Mouse (Mus musculus) midbrain, embryonic 11.5 days (tissue): ENCODE measurements around the gene Nobox. TPM values are rescaled to one million over a fixed set of nuclear protein-coding genes. Genes with fewer than 3 reads are reported as not detected.

Source experiments
- ATAC-seq: fragments of 200-750 bp; cut with Nextera tagmentation; 2 replicates; pipeline ENCODE4 v1.8.0; 2017; ENCODE audit warnings: moderate TSS enrichment, moderate library complexity; ENCODE audit not compliant: low FRiP score
- DNase-seq: peaks from one replicate; pipeline ENCODE4 v3.0.0; 2015; ENCODE audit warnings: low spot score; ENCODE audit errors: missing footprints
- H3K27ac ChIP-seq: fragments of 300-500 bp; sonication (generic); 2 replicates; pipeline ENCODE4 v1.5.1; 2014; ENCODE audit warnings: low read depth, low read length
- H3K27me3 ChIP-seq: fragments of 300-500 bp; sonication (generic); 2 replicates; pipeline ENCODE4 v1.6.1; 2014; ENCODE audit warnings: mild to moderate bottlenecking, low read length, moderate library complexity, mixed read lengths; ENCODE audit not compliant: control insufficient read depth, insufficient read depth
- H3K36me3 ChIP-seq: fragments of 300-500 bp; sonication (generic); 2 replicates; pipeline ENCODE4 v1.6.1; 2014; ENCODE audit warnings: mild to moderate bottlenecking, low read length, moderate library complexity, mixed read lengths; ENCODE audit not compliant: control insufficient read depth, insufficient read depth
- H3K4me1 ChIP-seq: fragments of 300-500 bp; sonication (generic); 2 replicates; pipeline ENCODE4 v1.6.1; 2014; ENCODE audit warnings: low read length; ENCODE audit not compliant: control insufficient read depth, insufficient read depth
- H3K4me2 ChIP-seq: fragments of 300-500 bp; sonication (generic); 2 replicates; pipeline ENCODE4 v1.6.1; 2014; ENCODE audit warnings: mild to moderate bottlenecking, moderate library complexity
- H3K4me3 ChIP-seq: fragments of 300-500 bp; sonication (generic); 2 replicates; pipeline ENCODE4 v1.5.1; 2014; ENCODE audit warnings: low read depth, low read length
- H3K9ac ChIP-seq: fragments of 300-500 bp; sonication (generic); 2 replicates; pipeline ENCODE4 v1.6.1; 2014; ENCODE audit warnings: low read length
- H3K9me3 ChIP-seq: fragments of 300-500 bp; sonication (generic); 2 replicates; pipeline ENCODE4 v1.6.1; 2016; ENCODE audit warnings: low read length; ENCODE audit not compliant: control insufficient read depth
- WGBS: fragments of 180-500 bp; shearing (Covaris S2); extraction: QIAGEN DNeasy Blood & Tissue Kit; methylation state at CpG from one replicate; pipeline ENCODE4 v1.1.7; 2014; 5-methylcytosine and 5-hydroxymethylcytosine counted together
- polyA plus RNA-seq: library from polyadenylated mRNA; unstranded; fragments of >200 nt; fragmentation: Nextera tagmentation; extraction: Ambion mirVana; gene quantifications from 2 replicates; pipeline ENCODE4 v1.2.1, GENCODE M21; 2014

Gene Nobox
- polyA plus RNA-seq, 1 experiment from 2014 or later = not detected

DNA sequence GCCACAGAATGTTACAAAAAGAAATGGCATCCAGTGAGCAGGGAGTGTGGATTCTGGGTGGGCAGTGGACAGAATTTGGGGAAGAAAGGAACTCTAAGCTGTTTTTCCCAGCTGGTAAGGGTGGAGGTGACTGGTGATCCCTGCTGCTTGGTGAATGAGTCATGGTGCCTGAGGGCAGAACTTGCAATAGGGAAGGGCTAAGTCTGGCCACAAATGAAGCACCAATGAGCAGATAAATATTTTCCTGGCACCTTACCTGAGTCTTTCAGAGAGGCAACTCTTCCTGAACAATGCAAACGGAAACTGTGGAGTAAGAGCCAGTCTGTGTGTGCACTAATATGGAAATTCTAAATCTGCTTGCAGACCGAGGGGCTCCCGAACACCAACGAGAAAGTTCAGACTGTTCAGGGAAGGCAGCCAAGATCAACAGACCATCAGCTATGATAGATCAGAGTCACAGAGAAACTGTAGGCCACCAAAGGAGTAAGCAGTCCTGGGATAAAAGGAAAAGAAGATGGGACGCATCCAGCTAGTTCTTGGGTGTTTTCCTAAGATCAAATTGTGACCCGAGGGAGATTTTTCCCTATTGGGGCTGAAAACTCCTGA, 16.8 kb downstream of the Nobox start:
- 78% methylated on average over 6 of the region's 6 CpGs for WGBS
- no peak overlapping the region for H3K27ac ChIP-seq
- H3K9me3 ChIP-seq = no peaks in the 10 kb centered on the region
- H3K36me3 ChIP-seq = no peaks in the 10 kb centered on the region
- no peak overlapping the region for H3K4me3 ChIP-seq
- peaks cover 3% of the 10 kb centered on the region; the same call in 1 of the 2 replicates for H3K4me1 ChIP-seq
- DNase-seq = no peak
- no peaks in the 10 kb centered on the region for H3K27me3 ChIP-seq
- no peak for ATAC-seq
- no peak overlapping the region for H3K9ac ChIP-seq
- H3K4me2 ChIP-seq = no peak overlapping the region

DNA sequence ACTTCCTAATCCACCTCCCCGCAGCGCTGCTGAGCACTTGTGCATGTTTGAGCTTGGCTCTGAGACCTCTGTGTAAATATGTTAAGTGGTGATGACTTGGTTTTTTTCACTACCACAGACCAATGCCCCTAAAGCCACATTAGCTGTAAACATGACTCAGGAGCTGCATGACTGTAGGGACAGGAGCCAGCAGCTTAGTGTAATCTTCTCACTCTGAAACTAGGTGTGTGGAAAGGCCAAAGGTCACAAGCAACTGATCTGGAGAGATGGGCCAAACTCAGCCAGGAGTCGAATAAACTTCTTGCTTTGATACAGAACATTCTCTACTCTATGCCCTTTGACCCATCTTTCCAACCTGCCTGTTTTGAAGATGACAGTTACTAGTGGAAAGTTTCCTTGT, 17.3 kb downstream of the Nobox start:
- Histone ChIP-seq H3K9me3 (no peaks in the 10 kb centered on the region), H3K27ac (no peak overlapping the region), H3K27me3 (no peaks in the 10 kb centered on the region), H3K4me1 (no peaks in the 10 kb centered on the region), H3K4me2 (no peak overlapping the region), H3K9ac (no peak overlapping the region), H3K36me3 (no peaks in the 10 kb centered on the region), H3K4me3 (no peak overlapping the region)
- no peak for DNase-seq
- WGBS = 79% methylated on average over 3 of the region's 3 CpGs
- ATAC-seq = no peak

DNA sequence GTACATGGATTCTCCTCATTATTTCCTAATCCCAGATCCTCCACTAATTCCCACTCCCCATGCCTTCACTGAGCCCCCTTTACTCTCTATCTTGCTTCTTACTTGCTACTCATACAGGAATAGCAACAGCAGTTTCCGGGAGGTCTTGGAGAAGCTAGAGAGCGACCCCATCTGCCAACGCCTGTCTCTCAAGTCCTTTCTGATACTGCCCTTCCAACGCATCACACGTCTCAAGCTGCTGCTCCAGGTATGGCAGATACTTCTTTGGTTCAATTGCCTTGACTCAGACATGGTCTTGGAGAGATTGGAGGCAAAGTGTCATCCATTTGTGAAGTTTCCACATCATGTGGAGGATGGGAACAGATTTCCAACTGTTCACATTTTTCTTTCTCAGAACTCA, 28.9 kb downstream of the Nobox start:
- no peak overlapping the region for H3K9ac ChIP-seq
- no peak overlapping the region for H3K4me2 ChIP-seq
- no peaks in the 10 kb centered on the region for H3K36me3 ChIP-seq
- H3K4me3 ChIP-seq = no peak overlapping the region
- WGBS = 93% methylated on average over 5 of the region's 5 CpGs
- no peaks in the 10 kb centered on the region for H3K9me3 ChIP-seq
- no peak overlapping the region for H3K27ac ChIP-seq
- no peak for ATAC-seq
- H3K27me3 ChIP-seq = no peaks in the 10 kb centered on the region
- no peaks in the 10 kb centered on the region for H3K4me1 ChIP-seq
- no peak for DNase-seq

DNA sequence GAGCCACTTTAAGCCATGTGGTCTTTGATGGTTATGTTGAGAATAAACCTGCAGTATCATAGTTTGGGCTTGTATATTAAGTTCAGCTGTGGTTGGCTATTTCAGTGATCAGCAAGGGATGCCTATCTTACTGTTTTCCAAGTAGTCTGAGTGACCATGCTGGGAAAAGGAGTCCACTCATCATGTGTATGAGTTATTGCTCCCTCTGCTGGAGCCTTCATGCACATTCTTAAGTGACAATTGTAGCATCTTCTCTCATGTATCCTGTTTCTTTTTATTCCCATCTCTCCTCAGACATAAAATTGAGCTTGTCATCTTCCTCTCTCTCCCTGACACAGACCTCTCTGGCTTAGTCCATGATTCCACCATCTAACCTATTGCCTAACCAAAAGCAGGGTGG, 31.1 kb downstream of the Nobox start:
- Histone ChIP-seq H3K9ac (no peak overlapping the region), H3K4me3 (no peak overlapping the region), H3K27me3 (no peaks in the 10 kb centered on the region), H3K4me1 (no peaks in the 10 kb centered on the region), H3K4me2 (no peak overlapping the region), H3K27ac (no peak overlapping the region), H3K36me3 (no peaks in the 10 kb centered on the region), H3K9me3 (no peaks in the 10 kb centered on the region)
- ATAC-seq (no peak), DNase-seq (no peak)

DNA sequence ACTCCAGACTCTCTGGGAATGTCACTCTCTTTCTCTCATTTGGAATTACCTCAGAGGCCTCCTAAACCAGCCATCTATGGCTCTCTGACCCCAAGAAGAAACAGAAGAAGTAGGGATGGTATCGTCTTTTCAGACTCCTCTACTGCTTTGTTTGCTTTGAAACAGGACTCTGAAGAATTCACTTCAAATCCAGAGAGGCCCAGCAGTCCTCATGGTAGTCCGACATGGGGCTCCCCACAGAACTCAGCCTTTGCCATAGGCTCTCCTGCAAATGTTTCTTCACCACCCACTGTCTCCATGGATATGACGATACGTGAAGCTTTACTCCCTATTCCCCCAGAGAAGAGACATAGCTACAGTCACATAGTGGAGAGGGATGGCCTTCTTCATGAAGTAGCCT, 35.2 kb downstream of the Nobox start:
- H3K27ac ChIP-seq = no peak overlapping the region
- H3K36me3 ChIP-seq = no peaks in the 10 kb centered on the region
- H3K9me3 ChIP-seq = no peaks in the 10 kb centered on the region
- H3K4me2 ChIP-seq = no peak overlapping the region
- H3K4me1 ChIP-seq = no peaks in the 10 kb centered on the region
- no peak overlapping the region for H3K4me3 ChIP-seq
- DNase-seq (no peak), ATAC-seq (no peak)
- WGBS = 74% methylated on average over 4 of the region's 4 CpGs
- no peaks in the 10 kb centered on the region for H3K27me3 ChIP-seq
- H3K9ac ChIP-seq = no peak overlapping the region

DNA sequence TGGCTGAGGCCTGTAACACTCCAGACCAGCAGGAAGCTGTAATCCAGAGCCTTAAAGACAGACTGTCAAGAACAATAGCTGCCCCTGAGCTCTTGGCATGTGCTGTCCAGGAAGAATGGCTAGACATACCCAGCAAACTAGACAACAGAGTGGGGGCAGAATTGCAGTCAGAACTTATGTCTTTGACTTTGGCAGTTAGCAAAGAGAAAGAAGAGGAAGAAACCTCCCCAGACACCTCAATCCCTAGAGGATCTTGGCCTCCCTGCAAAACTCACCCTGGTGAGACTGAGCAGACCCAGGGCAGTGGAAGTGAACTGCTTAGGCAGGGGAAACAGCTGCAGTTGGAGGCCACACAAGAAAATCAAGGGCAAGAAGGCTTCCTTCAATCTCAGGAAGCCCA, 36.8 kb downstream of the Nobox start:
- Histone ChIP-seq H3K9ac (no peak overlapping the region), H3K4me3 (no peak overlapping the region), H3K27ac (no peak overlapping the region), H3K4me2 (no peak overlapping the region), H3K4me1 (no peaks in the 10 kb centered on the region), H3K36me3 (no peaks in the 10 kb centered on the region), H3K9me3 (no peaks in the 10 kb centered on the region), H3K27me3 (no peaks in the 10 kb centered on the region)
- DNase-seq = no peak
- ATAC-seq = no peak

DNA sequence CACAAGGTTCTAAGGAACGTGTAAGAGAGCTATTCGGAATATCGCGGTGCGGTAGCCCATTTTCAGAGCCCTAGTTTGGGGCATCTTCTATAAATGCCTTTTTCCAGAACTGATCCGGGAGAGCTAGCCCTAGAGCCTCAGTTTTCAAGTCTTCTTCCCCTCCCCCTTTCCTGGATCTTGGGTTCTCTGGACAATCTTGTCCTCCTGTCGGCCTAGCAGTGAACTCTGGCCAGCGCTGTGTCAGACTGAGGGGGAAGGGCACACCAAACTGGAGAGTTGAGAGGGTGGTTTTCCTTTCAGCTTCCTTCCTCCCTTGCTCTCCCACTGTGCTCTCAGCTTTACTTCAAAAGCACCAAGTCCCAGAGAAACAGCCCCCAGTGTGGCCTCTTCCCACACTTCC, 43.0 kb downstream of the Nobox start:
- H3K9me3 ChIP-seq = no peaks in the 10 kb centered on the region
- ATAC-seq (peak; percentile 18), DNase-seq (no peak)
- H3K27me3 ChIP-seq = peaks cover 22% of the 10 kb centered on the region
- no peaks in the 10 kb centered on the region for H3K36me3 ChIP-seq
- H3K27ac ChIP-seq = no peak overlapping the region
- peak overlapping the region; percentile 79 for H3K4me2 ChIP-seq
- peak overlapping the region; percentile 48; the same call in 1 of the 2 replicates for H3K4me3 ChIP-seq
- 5% methylated on average over 8 of the region's 8 CpGs for WGBS
- peak overlapping the region; percentile 61; the same call in 1 of the 2 replicates for H3K9ac ChIP-seq
- H3K4me1 ChIP-seq = peaks cover 6% of the 10 kb centered on the region

DNA sequence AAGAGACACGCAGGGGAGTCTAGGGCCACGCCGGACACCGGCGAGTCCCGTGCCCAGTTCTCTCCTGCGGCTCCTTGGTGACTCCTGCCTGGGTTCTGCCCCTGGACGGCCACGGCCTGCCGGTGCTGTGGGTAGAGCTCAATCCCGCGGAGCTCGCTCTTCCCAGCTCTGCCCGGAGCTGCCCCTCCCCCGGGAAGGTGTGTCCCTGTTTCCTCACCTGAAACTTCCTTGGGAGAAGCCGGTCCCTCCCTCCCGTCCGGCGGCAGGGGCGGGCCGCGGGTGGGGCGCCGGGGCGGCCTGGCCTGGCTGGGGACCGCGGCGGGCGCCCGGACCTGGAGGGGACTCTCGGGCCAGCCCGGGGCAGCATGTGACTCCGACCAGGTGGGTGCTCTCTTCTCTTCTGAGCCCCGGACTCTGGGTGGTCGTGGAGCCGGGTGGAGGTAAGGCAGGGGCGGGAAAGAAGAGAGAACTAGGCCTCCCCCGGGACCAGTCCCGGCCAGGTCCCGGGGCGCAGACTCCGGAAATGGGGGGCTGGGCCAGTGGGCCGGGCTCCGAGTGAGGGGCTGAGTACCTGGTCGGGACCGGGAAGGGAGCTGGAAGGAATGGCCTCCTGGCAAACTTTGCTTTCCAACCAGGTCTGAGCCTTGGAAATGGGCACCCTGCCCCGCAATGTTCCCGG, 43.9 kb downstream of the Nobox start, which contains the start of gene Arhgef5:
Gene Arhgef5, plus strand, starts transcription at position 220 of the 679 bp plus-strand sequence.
- peak within 1 kb of the TSS; percentile 79 for H3K4me2 ChIP-seq
- H3K9ac ChIP-seq = peak within 1 kb of the TSS; percentile 61
- H3K36me3 ChIP-seq = no peaks in the 10 kb centered on the region
- H3K27me3 ChIP-seq = peaks cover 22% of the 10 kb centered on the region
- ATAC-seq (peak; percentile 86), DNase-seq (peak; percentile 91)
- H3K9me3 ChIP-seq = no peaks in the 10 kb centered on the region
- peaks cover 6% of the 10 kb centered on the region for H3K4me1 ChIP-seq
- WGBS = under 1% methylated on average over 39 of the region's 48 CpGs
- H3K4me3 ChIP-seq = peak within 1 kb of the TSS; percentile 48
- H3K27ac ChIP-seq = no peak within 1 kb of the TSS

DNA sequence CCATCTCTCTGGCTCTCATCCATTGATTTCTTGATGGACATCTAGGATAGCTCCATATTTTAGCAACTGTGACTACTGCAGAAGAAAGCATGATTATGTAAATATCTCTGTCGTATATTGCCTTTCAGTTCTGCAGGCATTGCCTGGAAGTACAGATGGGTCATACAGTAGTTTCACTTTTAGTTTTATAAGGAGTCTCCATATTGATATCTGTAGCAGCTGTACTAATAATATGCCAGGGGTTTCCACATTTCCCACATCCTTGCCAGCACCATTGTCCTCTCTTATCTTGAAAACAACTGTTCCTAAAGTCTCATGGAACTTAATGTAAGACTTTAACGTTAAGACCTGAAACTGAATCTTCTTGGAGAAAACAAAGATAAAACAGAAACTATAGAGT, 48.6 kb downstream of the Nobox start:
- Histone ChIP-seq H3K27ac (no peak overlapping the region), H3K27me3 (peaks cover 8% of the 10 kb centered on the region), H3K4me2 (no peak overlapping the region), H3K4me3 (no peak overlapping the region), H3K36me3 (no peaks in the 10 kb centered on the region), H3K9ac (no peak overlapping the region), H3K9me3 (no peaks in the 10 kb centered on the region), H3K4me1 (peaks cover 4% of the 10 kb centered on the region; the same call in 1 of the 2 replicates)
- no peak for ATAC-seq
- DNase-seq = no peak
- WGBS = 77% methylated on average over 2 of the region's 2 CpGs
